Mouse (Mus musculus) ES-Bruce4 (cell line): ENCODE data around the gene Ccng2. TPM values are rescaled to one million over a fixed set of nuclear protein-coding genes. Genes with fewer than 3 reads are reported as not detected.

Source experiments
- H3K27ac ChIP-seq: 2 replicates; pipeline ENCODE4 v1.5.1; 2012; ENCODE audit warnings: low read length, inconsistent platforms; ENCODE audit not compliant: insufficient read depth
- H3K27me3 ChIP-seq: 2 replicates; pipeline ENCODE4 v1.6.1; 2012; ENCODE audit warnings: mild to moderate bottlenecking, low read length, inconsistent platforms; ENCODE audit not compliant: control insufficient read depth, poor library complexity, insufficient read depth, severe bottlenecking
- H3K36me3 ChIP-seq: 2 replicates; pipeline ENCODE4 v1.6.1; 2012; ENCODE audit warnings: inconsistent platforms, mild to moderate bottlenecking, low read length, moderate library complexity; ENCODE audit not compliant: control insufficient read depth, poor library complexity, insufficient read depth, severe bottlenecking
- H3K4me1 ChIP-seq: one replicate; pipeline ENCODE4 v1.8.1; 2011; ENCODE audit warnings: low read length; ENCODE audit not compliant: control insufficient read depth, insufficient read depth
- H3K4me3 ChIP-seq: 2 replicates; pipeline ENCODE4 v1.5.1; 2011; ENCODE audit warnings: low read depth, mild to moderate bottlenecking, low read length
- H3K9ac ChIP-seq: 2 replicates; pipeline ENCODE4 v1.6.1; 2012; ENCODE audit warnings: low read depth, mild to moderate bottlenecking, inconsistent platforms; ENCODE audit not compliant: poor library complexity, severe bottlenecking
- H3K9me3 ChIP-seq: replicated peaks from 2 replicates; pipeline ENCODE4 v1.6.1; 2012; ENCODE audit warnings: mild to moderate bottlenecking, low read length, inconsistent platforms; ENCODE audit not compliant: control insufficient read depth, poor library complexity, insufficient read depth, severe bottlenecking
- CTCF ChIP-seq: IDR thresholded peaks from one replicate; pipeline ENCODE4 v1.8.1; 2011; ENCODE audit warnings: low read depth, low read length
- EP300 ChIP-seq: IDR thresholded peaks from 2 replicates; pipeline ENCODE4 v1.6.1; 2011; ENCODE audit warnings: low read depth, low read length; ENCODE audit not compliant: insufficient read depth
- POLR2A ChIP-seq: IDR thresholded peaks from one replicate; pipeline ENCODE4 v1.8.1; 2011; ENCODE audit warnings: low read length; ENCODE audit not compliant: insufficient read depth
- polyA plus RNA-seq: library from polyadenylated mRNA; stranded (reverse); fragments of >200 nt; gene quantifications from 2 replicates; pipeline ENCODE4 v1.2.4, GENCODE M21; 2011; ENCODE audit warnings: low read depth; ENCODE audit not compliant: missing spikeins, insufficient read depth, insufficient read length

Gene Ccng2
- polyA plus RNA-seq, 1 experiment: 24.7 TPM

DNA sequence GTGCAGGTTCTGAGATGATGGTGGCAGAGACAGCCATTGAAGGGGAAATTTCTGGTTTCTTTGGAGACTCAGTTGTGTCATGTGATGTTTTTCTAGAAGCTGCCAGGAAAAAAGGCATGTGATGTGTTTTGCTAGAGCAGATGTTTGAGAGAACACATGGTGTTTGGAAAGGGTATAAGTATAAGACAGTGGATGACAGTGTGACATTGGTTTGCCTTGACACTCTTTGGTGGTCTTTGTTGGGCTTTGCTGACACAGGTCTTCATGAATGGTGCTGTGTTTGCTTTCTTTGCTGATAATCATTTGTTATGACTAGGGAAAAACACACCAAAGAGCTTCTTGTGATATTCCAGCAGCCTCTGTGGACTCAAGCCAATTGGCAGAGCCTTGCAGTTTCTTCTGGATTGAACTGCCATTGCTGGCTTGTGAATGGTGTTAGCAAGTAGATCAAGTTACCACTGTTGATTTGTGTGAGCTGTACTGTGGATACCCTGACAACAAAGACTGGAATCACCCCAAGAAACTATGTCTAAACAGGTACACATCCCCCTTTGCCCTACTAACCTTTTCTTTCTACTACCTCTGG lies 10.1 kb upstream of the Ccng2 start:
- H3K27ac ChIP-seq: no peak overlapping the region
- TF ChIP-seq EP300: no peak
- TF ChIP-seq POLR2A: no peak
- no peak for TF ChIP-seq CTCF
- no peak overlapping the region for H3K4me3 ChIP-seq
- no peaks in the 10 kb centered on the region for H3K4me1 ChIP-seq
- H3K27me3 ChIP-seq: no peaks in the 10 kb centered on the region
- no peak overlapping the region for H3K9ac ChIP-seq
- H3K36me3 ChIP-seq: no peaks in the 10 kb centered on the region
- peaks cover 4% of the 10 kb centered on the region; the same call in 1 of the 2 replicates for H3K9me3 ChIP-seq

DNA sequence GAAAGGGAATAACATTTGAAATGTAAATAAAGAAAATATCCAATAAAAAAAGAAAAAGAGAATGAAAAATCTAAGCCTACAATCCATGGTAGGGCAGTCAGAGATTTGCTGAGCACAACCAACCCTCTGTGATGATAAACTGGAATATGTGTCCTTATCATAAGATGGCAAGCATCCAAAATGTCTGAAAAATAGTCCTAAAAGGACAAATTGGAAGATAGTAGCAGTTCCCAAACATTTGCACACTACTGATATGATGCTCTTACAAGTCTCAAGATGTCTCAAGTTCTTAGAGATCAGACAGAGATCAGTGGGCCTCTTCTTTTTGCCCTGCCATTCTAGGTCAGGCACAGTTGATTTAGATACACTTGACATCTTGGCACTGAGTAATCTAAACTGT lies 7.7 kb upstream of the Ccng2 start:
- Histone ChIP-seq H3K4me1 (no peaks in the 10 kb centered on the region), H3K36me3 (no peaks in the 10 kb centered on the region), H3K27me3 (no peaks in the 10 kb centered on the region), H3K4me3 (no peak overlapping the region), H3K9me3 (peaks cover 3% of the 10 kb centered on the region; the same call in 1 of the 2 replicates), H3K27ac (no peak overlapping the region), H3K9ac (no peak overlapping the region)
- no peak for TF ChIP-seq POLR2A
- no peak for TF ChIP-seq CTCF
- no peak for TF ChIP-seq EP300

DNA sequence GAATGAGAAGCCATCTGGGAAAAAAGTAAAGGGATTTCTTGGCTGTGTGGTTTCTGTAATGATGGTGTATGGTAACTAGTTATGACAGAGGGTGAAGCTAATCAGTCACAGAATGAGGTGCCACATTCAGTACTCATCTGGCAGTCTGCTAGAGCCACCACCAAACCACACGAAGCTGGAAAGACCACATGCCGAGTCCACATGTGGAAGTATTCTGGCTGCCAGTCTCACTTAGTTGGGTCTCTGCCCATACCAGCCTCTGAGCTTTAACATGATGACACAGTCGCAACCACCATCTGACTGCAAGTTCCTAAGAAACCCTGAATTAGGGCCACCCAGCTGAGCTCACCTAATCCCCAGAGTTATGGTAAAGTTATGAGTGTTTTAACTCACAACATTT lies 6.1 kb upstream of the Ccng2 start:
- H3K9me3 ChIP-seq: no peaks in the 10 kb centered on the region
- no peak for TF ChIP-seq CTCF
- TF ChIP-seq EP300: no peak
- no peak for TF ChIP-seq POLR2A
- no peaks in the 10 kb centered on the region for H3K4me1 ChIP-seq
- no peak overlapping the region for H3K4me3 ChIP-seq
- H3K36me3 ChIP-seq: no peaks in the 10 kb centered on the region
- no peak overlapping the region for H3K9ac ChIP-seq
- no peaks in the 10 kb centered on the region for H3K27me3 ChIP-seq
- H3K27ac ChIP-seq: no peak overlapping the region

GRCm38 (mm10) chr5:93262751-93263150 lies 4.3 kb upstream of the Ccng2 start:
- Histone ChIP-seq H3K27ac (no peak overlapping the region), H3K4me1 (no peaks in the 10 kb centered on the region), H3K9me3 (no peaks in the 10 kb centered on the region), H3K36me3 (no peaks in the 10 kb centered on the region), H3K4me3 (no peak overlapping the region), H3K9ac (no peak overlapping the region), H3K27me3 (no peaks in the 10 kb centered on the region)
- TF ChIP-seq POLR2A: no peak
- no peak for TF ChIP-seq CTCF
- no peak for TF ChIP-seq EP300

GRCm38 (mm10) chr5:93263396-93264075 lies 3.5 kb upstream of the Ccng2 start:
- no peak overlapping the region for H3K4me3 ChIP-seq
- no peak overlapping the region for H3K27ac ChIP-seq
- H3K27me3 ChIP-seq: no peaks in the 10 kb centered on the region
- H3K4me1 ChIP-seq: no peaks in the 10 kb centered on the region
- no peak for TF ChIP-seq EP300
- no peak for TF ChIP-seq POLR2A
- TF ChIP-seq CTCF: no peak
- no peaks in the 10 kb centered on the region for H3K36me3 ChIP-seq
- H3K9me3 ChIP-seq: no peaks in the 10 kb centered on the region
- H3K9ac ChIP-seq: no peak overlapping the region

- Histone ChIP-seq H3K27me3 (no peaks in the 10 kb centered on the region), H3K4me3 (no peak overlapping the region), H3K36me3 (no peaks in the 10 kb centered on the region), H3K4me1 (no peaks in the 10 kb centered on the region), H3K9ac (no peak overlapping the region), H3K9me3 (no peaks in the 10 kb centered on the region), H3K27ac (no peak overlapping the region)
- TF ChIP-seq EP300: no peak
- TF ChIP-seq POLR2A: no peak
- TF ChIP-seq CTCF: no peak
Measured at GRCm38 (mm10) chr5:93264136-93264700, 2.8 kb upstream of the Ccng2 start.
